Mouse (Mus musculus) kidney, embryonic 15.5 days (tissue): ENCODE data around the gene Heatr4. TPM values are rescaled to one million over a fixed set of nuclear protein-coding genes. Genes with fewer than 3 reads are reported as not detected.

Source experiments
- ATAC-seq: fragments of 200-750 bp; cut with Nextera tagmentation; replicated peaks from 2 replicates; pipeline ENCODE4 v1.8.0; 2017; ENCODE audit warnings: moderate TSS enrichment; ENCODE audit not compliant: low FRiP score
- H3K27ac ChIP-seq: fragments of 300-500 bp; sonication (generic); 2 replicates; pipeline ENCODE4 v1.5.1; 2015; ENCODE audit warnings: mild to moderate bottlenecking, inconsistent platforms
- H3K27me3 ChIP-seq: fragments of 300-500 bp; sonication (generic); 2 replicates; pipeline ENCODE4 v1.6.1; 2015; ENCODE audit warnings: inconsistent platforms
- H3K36me3 ChIP-seq: fragments of 300-500 bp; sonication (generic); 2 replicates; pipeline ENCODE4 v1.6.1; 2015; ENCODE audit warnings: inconsistent platforms
- H3K4me1 ChIP-seq: fragments of 300-500 bp; sonication (generic); 2 replicates; pipeline ENCODE4 v1.6.1; 2015; ENCODE audit warnings: inconsistent platforms
- H3K4me2 ChIP-seq: fragments of 300-500 bp; sonication (generic); 2 replicates; pipeline ENCODE4 v1.6.1; 2015; ENCODE audit warnings: moderate library complexity, mild to moderate bottlenecking, inconsistent platforms
- H3K4me3 ChIP-seq: fragments of 300-500 bp; sonication (generic); replicated peaks from 2 replicates; pipeline ENCODE4 v1.5.1; 2015; ENCODE audit warnings: mild to moderate bottlenecking, inconsistent platforms
- H3K9ac ChIP-seq: fragments of 300-500 bp; sonication (generic); 2 replicates; pipeline ENCODE4 v1.6.1; 2015; ENCODE audit warnings: mild to moderate bottlenecking, inconsistent platforms
- H3K9me3 ChIP-seq: fragments of 300-500 bp; sonication (generic); replicated peaks from 2 replicates; pipeline ENCODE4 v1.6.1; 2016; ENCODE audit warnings: inconsistent platforms
- whole genome bisulfite sequencing: fragments of 180-500 bp; shearing (Covaris S2); methylation state at CpG from one replicate; pipeline ENCODE4 v1.1.7; 2015; ENCODE audit warnings: mixed read lengths; 5-methylcytosine and 5-hydroxymethylcytosine counted together
- polyA plus RNA-seq: library from polyadenylated mRNA; unstranded; fragments of >200 nt; fragmentation: Nextera tagmentation; extraction: Ambion mirVana; gene quantifications from 2 replicates; pipeline ENCODE4 v1.2.1, GENCODE M21; 2015

Gene Heatr4
- polyA plus RNA-seq, 1 experiment from 2014 or later: not detected

DNA sequence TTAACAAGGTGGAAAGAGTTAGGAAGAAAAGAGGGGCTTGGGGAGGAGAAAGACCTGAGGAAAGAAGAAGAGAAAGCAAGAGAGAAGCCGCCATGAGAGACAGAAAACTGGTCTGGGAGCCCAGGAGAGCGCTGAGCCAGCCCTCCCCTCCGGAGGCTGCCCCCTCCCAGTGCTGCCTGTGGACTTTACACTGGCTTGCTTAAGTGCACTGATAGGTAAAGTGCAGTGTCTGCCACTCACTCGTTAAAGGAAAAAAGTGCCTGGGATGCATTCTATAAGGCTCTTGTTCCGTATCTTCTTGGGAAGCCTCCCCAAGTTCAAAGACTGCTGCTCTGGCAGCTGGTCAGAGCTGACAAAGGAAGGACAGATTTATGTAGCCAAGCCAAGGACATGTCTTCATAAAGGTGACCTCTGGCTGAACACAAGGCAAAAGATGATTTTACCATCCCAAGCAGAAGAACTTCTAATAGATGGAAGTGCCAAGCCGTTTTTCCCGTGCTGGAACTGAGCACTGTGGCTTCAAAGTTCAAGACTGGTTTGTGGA lies 59.4 kb downstream of the Heatr4 start:
- Histone ChIP-seq H3K4me1 (peaks cover 33% of the 10 kb centered on the region), H3K27ac (peak overlapping the region; percentile 59), H3K36me3 (no peaks in the 10 kb centered on the region), H3K9ac (no peak overlapping the region), H3K4me2 (0 out of 2 replicates have a peak overlapping the region, but pooled peaks have one; percentile 3), H3K9me3 (no peaks in the 10 kb centered on the region), H3K27me3 (no peaks in the 10 kb centered on the region), H3K4me3 (no peak overlapping the region)
- 60% methylated on average over 7 of the region's 7 CpGs for WGBS
- no peak for ATAC-seq

DNA sequence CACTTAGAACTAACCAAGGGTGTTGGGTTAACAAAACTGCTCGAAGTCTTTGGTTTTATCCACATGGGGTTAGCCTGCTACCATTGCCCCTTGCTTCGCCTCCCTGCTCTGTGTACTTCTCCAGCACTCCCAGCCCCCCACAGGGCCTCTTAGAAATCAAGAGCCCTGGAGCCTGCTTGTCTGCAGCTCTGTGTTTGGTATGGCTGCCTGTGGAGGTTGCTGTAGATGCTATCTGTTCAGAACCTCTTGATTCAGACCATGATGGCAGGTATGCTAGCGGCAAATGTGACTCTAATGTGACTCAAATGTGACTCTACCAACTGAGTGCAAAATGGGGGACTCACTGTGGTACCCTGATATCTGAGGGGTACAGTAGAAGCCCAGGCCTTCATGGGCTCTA lies 60.3 kb downstream of the Heatr4 start:
- Histone ChIP-seq H3K27me3 (no peaks in the 10 kb centered on the region), H3K4me1 (peaks cover 36% of the 10 kb centered on the region), H3K36me3 (no peaks in the 10 kb centered on the region), H3K9me3 (no peaks in the 10 kb centered on the region), H3K9ac (no peak overlapping the region), H3K4me2 (no peak overlapping the region), H3K4me3 (no peak overlapping the region), H3K27ac (peak overlapping the region; percentile 54; the same call in 1 of the 2 replicates)
- WGBS: 71% methylated on average over 3 of the region's 3 CpGs
- ATAC-seq: no peak

DNA sequence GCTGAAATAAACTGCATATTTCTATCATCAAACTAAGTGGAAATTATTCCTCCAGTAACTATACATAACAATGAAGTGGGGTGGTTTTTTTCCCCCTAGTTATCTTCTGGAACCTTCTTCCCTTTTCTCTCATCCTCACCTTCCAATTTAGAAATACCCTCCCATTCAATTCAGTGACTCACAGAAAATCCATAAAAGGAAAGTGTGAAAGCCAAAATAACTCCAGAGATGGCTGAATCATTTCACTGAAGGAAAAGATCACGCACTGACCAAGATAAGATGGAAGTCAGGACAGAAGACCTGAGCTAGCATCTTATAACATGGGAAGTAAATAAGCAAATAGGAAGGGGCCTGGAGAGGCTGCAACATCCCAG lies 61.2 kb downstream of the Heatr4 start:
- H3K36me3 ChIP-seq: no peaks in the 10 kb centered on the region
- no peak overlapping the region for H3K4me3 ChIP-seq
- no peak overlapping the region; the same call in 1 of the 2 replicates for H3K4me2 ChIP-seq
- ATAC-seq: no peak
- WGBS: 86% methylated on average over 1 of the region's 1 CpGs
- no peaks in the 10 kb centered on the region for H3K27me3 ChIP-seq
- H3K27ac ChIP-seq: no peak overlapping the region
- H3K4me1 ChIP-seq: peaks cover 40% of the 10 kb centered on the region
- no peaks in the 10 kb centered on the region for H3K9me3 ChIP-seq
- H3K9ac ChIP-seq: no peak overlapping the region

DNA sequence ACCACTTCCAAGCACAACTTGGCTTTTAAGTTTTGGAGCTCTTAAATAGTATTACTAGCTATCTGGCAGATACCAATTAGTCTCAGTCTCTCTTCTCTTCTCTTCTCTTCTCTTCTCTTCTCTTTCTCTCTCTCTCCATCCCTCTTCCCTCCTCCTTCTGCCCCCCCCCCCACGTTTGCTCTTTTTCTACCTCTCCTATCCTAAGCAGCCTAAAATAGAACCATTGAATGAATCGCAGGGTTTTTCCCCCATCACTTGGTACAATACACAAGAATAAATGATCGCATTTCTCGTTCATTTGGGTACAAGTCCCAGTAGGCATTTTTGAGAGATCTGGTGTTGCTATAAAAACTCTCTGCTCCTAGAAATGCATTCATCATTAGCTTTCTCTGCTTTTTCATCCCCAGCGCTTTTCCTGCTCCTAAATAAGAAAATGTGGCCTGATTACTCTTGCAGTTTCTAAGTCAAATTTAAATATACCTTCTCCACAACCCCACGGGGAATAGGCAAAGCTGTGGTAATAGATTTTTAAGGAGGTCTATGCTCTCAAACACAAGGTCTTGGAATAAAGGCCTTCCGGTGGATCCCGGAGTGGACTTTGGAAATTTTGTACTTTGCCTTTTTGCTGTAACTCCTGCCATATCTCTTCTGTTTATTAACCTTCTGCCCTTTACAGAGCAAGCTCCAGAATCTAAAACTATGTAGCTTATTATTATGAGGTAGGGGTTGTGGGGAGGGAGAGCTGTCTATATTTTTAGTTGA lies 61.7 kb downstream of the Heatr4 start:
- Histone ChIP-seq H3K9ac (peak overlapping the region; percentile 62), H3K4me3 (peak overlapping the region; percentile 87), H3K27me3 (no peaks in the 10 kb centered on the region), H3K36me3 (no peaks in the 10 kb centered on the region), H3K9me3 (no peaks in the 10 kb centered on the region), H3K4me2 (peak overlapping the region; percentile 63), H3K27ac (peak overlapping the region; percentile 91), H3K4me1 (peaks cover 40% of the 10 kb centered on the region)
- no peak for ATAC-seq
- 31% methylated on average over 8 of the region's 8 CpGs for WGBS

DNA sequence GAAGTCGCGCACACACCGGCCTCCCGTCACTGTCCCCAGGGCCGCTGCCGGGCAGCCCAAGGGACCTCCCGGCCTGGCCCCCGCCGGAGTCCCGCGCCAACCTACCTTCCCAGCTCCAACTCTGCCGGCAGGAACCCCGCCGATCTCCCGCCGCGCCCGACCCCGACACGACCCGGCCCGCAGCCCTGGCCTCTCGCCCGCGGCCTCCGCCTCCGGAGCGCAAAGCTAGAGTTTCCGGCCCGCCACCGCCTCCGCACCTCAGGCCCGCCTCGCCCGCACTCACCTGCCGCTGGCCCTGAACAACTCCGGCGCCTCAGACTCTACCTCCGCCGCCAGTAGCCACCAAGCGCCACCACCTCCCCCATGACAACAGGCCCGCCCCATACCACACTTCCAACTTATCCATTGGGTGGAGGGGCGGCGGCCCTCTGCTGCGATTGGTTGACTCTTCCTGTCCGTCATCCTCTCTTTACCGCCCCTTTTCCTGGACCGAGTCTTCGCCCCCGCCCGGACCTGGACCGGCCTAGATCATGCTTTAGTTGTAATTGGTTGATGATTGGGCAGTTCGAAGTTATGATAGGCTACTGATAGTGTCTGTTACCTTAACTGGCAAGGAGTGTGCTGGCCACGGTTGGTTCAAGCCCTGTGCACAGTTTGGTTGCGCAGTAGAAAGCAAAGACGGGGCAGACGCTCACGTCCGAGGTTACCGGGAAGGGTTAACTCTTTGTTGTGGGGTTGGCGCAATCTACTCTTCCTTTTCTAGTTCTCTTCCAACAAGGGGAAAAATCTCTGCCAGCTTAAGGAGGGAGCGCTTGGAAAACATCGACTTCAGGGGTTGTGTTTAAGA lies 62.9 kb downstream of the Heatr4 start, which contains the start of gene Numb:
Gene Numb, minus strand, starts transcription at position 400 of the 847 bp plus-strand sequence.
- Histone ChIP-seq H3K9ac (peak within 1 kb of the TSS; percentile 90), H3K36me3 (no peaks in the 10 kb centered on the region), H3K4me1 (peaks cover 43% of the 10 kb centered on the region), H3K4me3 (peak within 1 kb of the TSS; percentile 87), H3K9me3 (no peaks in the 10 kb centered on the region), H3K27me3 (no peaks in the 10 kb centered on the region), H3K27ac (peak within 1 kb of the TSS; percentile 96), H3K4me2 (peak within 1 kb of the TSS; percentile 76)
- peak; percentile 99 for ATAC-seq
- under 1% methylated on average over 56 of the region's 63 CpGs for WGBS

DNA sequence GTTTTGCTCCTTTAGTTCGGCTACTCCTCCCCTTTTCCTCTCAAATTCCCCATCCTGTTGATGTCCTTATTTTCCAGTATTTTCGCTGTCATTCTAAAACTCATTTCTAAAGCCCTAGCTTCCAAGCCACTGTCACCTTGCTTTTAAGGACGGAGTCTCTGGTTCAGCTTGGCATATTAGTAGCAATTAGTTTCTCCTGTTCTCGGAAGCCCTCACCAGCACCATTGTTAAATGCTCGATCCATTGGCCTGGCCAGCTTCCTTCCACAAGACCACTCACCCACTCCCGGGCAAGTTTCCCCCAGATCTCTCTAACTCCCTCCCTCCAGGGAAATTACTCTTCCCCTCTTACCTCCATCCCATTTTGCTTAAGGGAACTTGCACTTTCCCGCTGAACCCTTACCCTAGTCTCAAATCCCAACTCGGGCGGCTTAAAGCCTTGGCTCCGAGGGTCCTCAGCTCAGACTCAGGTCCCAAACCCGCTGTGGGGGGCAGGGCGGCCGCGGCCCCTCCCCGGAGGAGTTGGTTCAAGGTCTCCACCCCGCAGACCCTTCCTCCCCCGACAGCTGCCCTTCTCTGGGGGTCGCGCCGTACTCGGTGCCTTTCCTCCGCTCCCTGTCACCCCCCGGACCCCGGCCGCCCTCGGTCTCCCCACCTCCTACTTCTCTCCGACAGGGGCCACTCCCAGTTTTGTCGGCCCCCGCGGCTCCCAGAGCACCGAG lies 63.8 kb downstream of the Heatr4 start:
- ATAC-seq: no peak; the same call in 1 of the 2 replicates
- 1% methylated on average over 31 of the region's 31 CpGs for WGBS

DNA sequence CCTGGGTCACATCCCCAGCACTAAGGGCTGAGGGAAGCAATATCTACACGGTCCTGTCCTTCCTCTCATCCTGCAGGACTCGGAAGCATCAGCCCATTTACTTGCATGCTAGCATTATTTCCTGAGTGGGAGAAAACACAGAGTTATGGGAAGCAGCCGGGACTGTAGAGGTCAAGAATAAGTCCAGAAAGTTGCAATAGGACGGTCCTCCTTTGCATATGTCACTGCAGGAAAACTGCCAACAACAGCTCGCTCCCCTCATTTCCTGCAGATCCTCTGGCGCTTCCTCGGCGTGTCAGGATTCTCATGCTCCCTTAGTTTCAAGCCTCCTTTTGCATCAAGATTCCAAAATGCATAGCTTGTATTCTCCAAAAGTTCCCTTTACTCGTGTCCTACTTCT lies 67.8 kb downstream of the Heatr4 start:
- WGBS: 59% methylated on average over 9 of the region's 9 CpGs
- Histone ChIP-seq H3K4me2 (0 out of 2 replicates have a peak overlapping the region, but pooled peaks have one; percentile 3), H3K27ac (0 out of 2 replicates have a peak overlapping the region, but pooled peaks have one; percentile 58), H3K4me3 (no peak overlapping the region), H3K4me1 (peaks cover 24% of the 10 kb centered on the region), H3K9ac (no peak overlapping the region), H3K9me3 (no peaks in the 10 kb centered on the region), H3K36me3 (peaks cover 9% of the 10 kb centered on the region; the same call in 1 of the 2 replicates), H3K27me3 (no peaks in the 10 kb centered on the region)
- no peak for ATAC-seq

More for the DNA sequence above, 63.8 kb downstream of the Heatr4 start:
- Histone ChIP-seq H3K27ac (peak overlapping the region; percentile 96), H3K27me3 (no peaks in the 10 kb centered on the region), H3K9ac (peak overlapping the region; percentile 90), H3K4me1 (peaks cover 43% of the 10 kb centered on the region), H3K4me3 (peak overlapping the region; percentile 87), H3K4me2 (peak overlapping the region; percentile 76), H3K9me3 (no peaks in the 10 kb centered on the region), H3K36me3 (no peaks in the 10 kb centered on the region)

DNA sequence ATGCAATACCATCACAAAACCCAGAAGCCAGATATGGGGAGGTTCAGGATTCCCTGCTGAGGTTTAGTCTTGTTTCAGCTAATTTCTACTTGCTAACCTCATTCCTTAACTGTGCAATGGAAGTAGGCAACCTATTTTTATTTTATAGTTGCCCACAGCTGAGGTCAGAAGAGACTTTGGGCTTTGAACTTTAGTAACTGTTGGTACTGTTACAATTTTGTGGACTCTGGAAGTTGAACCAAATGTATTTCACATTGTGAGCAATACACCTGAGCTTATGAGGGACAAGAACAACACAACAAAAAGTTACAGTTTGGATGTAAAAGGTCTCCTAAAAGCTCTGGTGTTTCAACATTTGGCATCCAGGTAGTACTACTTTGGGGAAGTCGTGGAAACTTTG lies 69.9 kb downstream of the Heatr4 start:
- H3K9me3 ChIP-seq: no peaks in the 10 kb centered on the region
- H3K36me3 ChIP-seq: peaks cover 9% of the 10 kb centered on the region; the same call in 1 of the 2 replicates
- WGBS: 82% methylated on average over 1 of the region's 1 CpGs
- H3K4me2 ChIP-seq: no peak overlapping the region
- ATAC-seq: no peak
- H3K4me1 ChIP-seq: peaks cover 19% of the 10 kb centered on the region
- no peak overlapping the region for H3K9ac ChIP-seq
- no peaks in the 10 kb centered on the region for H3K27me3 ChIP-seq
- H3K27ac ChIP-seq: no peak overlapping the region
- H3K4me3 ChIP-seq: no peak overlapping the region

DNA sequence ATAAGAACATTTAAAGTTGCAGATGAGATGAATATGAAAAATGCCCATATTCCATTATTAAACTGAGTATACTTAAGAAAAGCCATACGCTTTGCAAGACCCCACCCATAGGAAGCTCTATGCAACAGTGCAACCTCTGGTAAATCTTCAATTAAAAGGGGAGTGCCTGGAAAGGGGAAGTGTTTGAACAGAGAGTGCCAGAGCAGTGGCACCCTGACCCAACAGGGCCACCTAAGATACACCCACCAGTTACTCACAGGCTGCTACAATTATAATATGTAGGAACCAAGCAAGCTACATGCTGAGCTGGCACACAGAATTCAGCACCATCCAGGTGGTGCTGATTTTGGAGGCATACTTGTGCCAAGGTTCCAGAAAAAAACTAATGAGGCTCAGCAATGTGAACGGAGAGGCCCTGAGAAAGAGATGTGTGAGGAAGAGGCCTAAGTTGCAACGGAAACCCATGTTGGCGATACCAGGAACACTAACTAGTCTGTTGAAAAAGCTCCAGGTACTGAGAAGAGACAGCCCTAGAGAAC lies 70.4 kb downstream of the Heatr4 start:
- H3K4me1 ChIP-seq: peaks cover 19% of the 10 kb centered on the region
- WGBS: 92% methylated on average over 4 of the region's 4 CpGs
- H3K9me3 ChIP-seq: no peaks in the 10 kb centered on the region
- H3K36me3 ChIP-seq: peaks cover 9% of the 10 kb centered on the region; the same call in 1 of the 2 replicates
- no peak overlapping the region for H3K9ac ChIP-seq
- H3K4me2 ChIP-seq: no peak overlapping the region
- H3K27me3 ChIP-seq: no peaks in the 10 kb centered on the region
- H3K4me3 ChIP-seq: no peak overlapping the region
- H3K27ac ChIP-seq: no peak overlapping the region
- no peak for ATAC-seq

DNA sequence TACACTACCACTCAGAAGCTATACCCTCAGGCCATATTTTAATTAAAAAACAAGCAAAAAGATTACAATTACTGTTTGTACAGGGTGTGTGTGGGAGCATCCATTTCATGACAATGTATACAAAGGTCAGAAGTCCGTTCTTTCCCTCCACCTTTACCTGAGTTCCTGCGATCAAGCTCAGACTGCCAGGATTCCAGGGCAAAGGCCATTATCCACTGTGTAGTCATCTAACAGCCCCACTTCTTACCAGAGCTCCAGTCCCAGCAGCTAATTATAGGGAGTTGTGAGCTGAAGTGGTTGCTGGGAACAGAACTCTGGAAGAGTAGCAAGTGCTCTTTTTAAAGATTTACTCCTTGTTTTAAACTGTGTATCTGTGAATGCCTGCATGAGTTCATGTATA lies 74.2 kb downstream of the Heatr4 start:
- H3K9ac ChIP-seq: no peak overlapping the region
- 69% methylated on average over 2 of the region's 2 CpGs for WGBS
- H3K4me1 ChIP-seq: 0 out of 2 replicates have a peak, but pooled peaks cover 8% of the 10 kb centered on the region
- no peak overlapping the region for H3K4me3 ChIP-seq
- H3K27me3 ChIP-seq: no peaks in the 10 kb centered on the region
- H3K4me2 ChIP-seq: no peak overlapping the region
- ATAC-seq: no peak
- H3K36me3 ChIP-seq: peaks cover 13% of the 10 kb centered on the region
- no peaks in the 10 kb centered on the region for H3K9me3 ChIP-seq
- H3K27ac ChIP-seq: no peak overlapping the region
